Mouse (Mus musculus): ENCODE data around the gene Fmnl3. TPM values are rescaled to one million over a fixed set of nuclear protein-coding genes. Genes with fewer than 3 reads are reported as not detected.

Gene Fmnl3
- polyA plus RNA-seq, 1 experiment from 2014 or later = 8.2 TPM

- peaks cover 34% of the 10 kb centered on the region for H3K36me3 ChIP-seq (ENCODE audit: inconsistent target)
Measured at GRCm38 (mm10) chr15:99325598-99325997, 44.7 kb downstream of the Fmnl3 start.

GRCm38 (mm10) chr15:99324151-99324550 is 46.1 kb downstream of the Fmnl3 start:
- H3K4me3 ChIP-seq (ENCODE audit: inconsistent target) = no peak overlapping the region
- H3K79me2 ChIP-seq (ENCODE audit: inconsistent target) = no peaks in the 10 kb centered on the region
- 93% methylated on average over 9 of the region's 9 CpGs for WGBS (ENCODE audit: missing documents)
- no peak overlapping the region for H3K27ac ChIP-seq
- H3K36me3 ChIP-seq (ENCODE audit: inconsistent target) = peaks cover 41% of the 10 kb centered on the region

More at GRCm38 (mm10) chr15:99325598-99325997, 44.7 kb downstream of the Fmnl3 start:
- H3K79me2 ChIP-seq (ENCODE audit: inconsistent target) = no peaks in the 10 kb centered on the region
- 91% methylated on average over 6 of the region's 6 CpGs for WGBS (ENCODE audit: missing documents)
- no peak overlapping the region for H3K27ac ChIP-seq
- no peak overlapping the region for H3K4me3 ChIP-seq (ENCODE audit: inconsistent target)

- Histone ChIP-seq H3K36me3 (ENCODE audit: inconsistent target) (peaks cover 48% of the 10 kb centered on the region), H3K4me3 (ENCODE audit: inconsistent target) (no peak overlapping the region), H3K79me2 (ENCODE audit: inconsistent target) (no peaks in the 10 kb centered on the region), H3K27ac (no peak overlapping the region)
- WGBS (ENCODE audit: missing documents) = 90% methylated on average over 9 of the region's 9 CpGs
Measured at GRCm38 (mm10) chr15:99320978-99321377, 49.3 kb downstream of the Fmnl3 start.

DNA sequence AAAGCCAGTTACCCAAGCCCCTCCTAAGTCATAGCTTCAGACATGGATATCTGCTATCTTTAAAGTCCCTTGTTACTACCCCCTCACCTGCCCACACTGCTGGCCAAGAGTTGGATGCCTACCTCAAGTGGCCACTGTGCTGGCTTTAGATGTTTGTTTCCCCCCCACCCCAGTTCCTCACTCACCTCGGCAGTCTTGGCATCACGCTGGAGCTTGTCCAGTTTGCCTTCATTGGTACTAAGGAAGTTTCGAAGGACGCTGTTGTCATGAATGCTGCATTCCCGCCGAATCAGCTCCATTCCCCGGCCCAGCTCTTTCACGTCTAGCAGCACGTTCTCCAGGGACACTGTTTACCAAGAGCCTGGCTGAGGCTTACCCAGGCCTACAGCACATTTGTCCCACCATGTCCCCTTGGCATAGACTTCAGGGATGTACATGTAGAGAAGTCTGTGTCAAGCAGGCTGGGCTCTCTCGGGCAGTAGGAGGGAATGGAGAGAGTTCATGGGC is 50.1 kb downstream of the Fmnl3 start:
- peaks cover 46% of the 10 kb centered on the region for H3K36me3 ChIP-seq (ENCODE audit: inconsistent target)
- WGBS (ENCODE audit: missing documents) = 91% methylated on average over 10 of the region's 10 CpGs
- no peak overlapping the region for H3K4me3 ChIP-seq (ENCODE audit: inconsistent target)
- H3K79me2 ChIP-seq (ENCODE audit: inconsistent target) = no peaks in the 10 kb centered on the region
- H3K27ac ChIP-seq = no peak overlapping the region

GRCm38 (mm10) chr15:99319411-99319871 is 50.8 kb downstream of the Fmnl3 start:
- Histone ChIP-seq H3K27ac (no peak overlapping the region), H3K4me3 (ENCODE audit: inconsistent target) (no peak overlapping the region), H3K79me2 (ENCODE audit: inconsistent target) (no peaks in the 10 kb centered on the region), H3K36me3 (ENCODE audit: inconsistent target) (peaks cover 42% of the 10 kb centered on the region)
- 78% methylated on average over 3 of the region's 3 CpGs for WGBS (ENCODE audit: missing documents)

DNA sequence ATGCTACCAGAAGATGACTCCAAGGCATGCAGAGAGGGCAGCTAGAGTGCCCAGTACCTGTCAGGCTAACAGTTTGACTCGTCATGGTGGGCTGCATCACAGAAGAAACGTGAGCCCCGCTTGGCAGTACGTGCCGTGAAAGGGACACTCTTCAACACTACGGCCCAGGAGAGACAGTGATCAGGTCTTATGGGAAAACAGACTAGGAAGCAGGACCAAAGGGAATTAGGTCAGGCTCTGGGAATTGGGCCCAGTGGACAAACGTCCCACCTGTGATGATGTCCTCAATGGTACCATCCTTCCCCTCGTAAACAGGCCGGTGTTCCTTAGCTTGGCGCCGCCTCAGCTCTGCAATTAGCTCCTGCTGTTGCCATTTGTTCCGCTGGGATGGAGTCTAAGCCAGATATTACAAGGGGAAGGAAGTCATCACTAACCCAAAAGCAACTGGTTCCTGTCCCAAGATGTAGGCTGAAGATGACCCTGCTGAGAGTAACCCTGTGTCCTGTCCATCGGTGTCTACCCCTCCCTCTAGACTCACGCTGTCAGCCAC is 51.3 kb downstream of the Fmnl3 start:
- peaks cover 42% of the 10 kb centered on the region for H3K36me3 ChIP-seq (ENCODE audit: inconsistent target)
- H3K79me2 ChIP-seq (ENCODE audit: inconsistent target) = no peaks in the 10 kb centered on the region
- H3K27ac ChIP-seq = no peak overlapping the region
- no peak overlapping the region for H3K4me3 ChIP-seq (ENCODE audit: inconsistent target)
- 92% methylated on average over 14 of the region's 14 CpGs for WGBS (ENCODE audit: missing documents)

- Histone ChIP-seq H3K36me3 (ENCODE audit: inconsistent target) (peaks cover 42% of the 10 kb centered on the region), H3K79me2 (ENCODE audit: inconsistent target) (no peaks in the 10 kb centered on the region), H3K4me3 (ENCODE audit: inconsistent target) (no peak overlapping the region), H3K27ac (no peak overlapping the region)
- WGBS (ENCODE audit: missing documents) = 93% methylated on average over 6 of the region's 6 CpGs
Measured at GRCm38 (mm10) chr15:99318071-99318470, 52.2 kb downstream of the Fmnl3 start.

DNA sequence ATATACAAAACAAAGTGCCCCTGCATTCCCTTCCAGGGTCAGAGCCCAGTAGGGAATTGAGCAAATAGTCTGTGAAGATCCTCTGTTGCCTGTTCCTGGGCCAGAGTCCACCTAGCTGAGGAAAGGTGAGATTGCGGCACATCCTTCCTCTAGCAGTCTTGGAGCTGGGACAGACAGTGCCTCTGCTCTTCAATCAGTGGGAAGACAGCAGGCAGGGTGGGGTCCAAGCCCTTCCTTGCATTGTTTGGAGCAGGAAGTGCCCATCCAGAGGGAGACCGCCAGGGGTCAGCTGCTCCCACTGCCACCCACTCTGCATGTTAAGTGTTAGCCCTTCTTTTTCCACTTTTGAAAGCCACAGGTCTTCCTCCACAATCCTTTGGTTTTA is 53.0 kb downstream of the Fmnl3 start:
- H3K36me3 ChIP-seq (ENCODE audit: inconsistent target) = peaks cover 36% of the 10 kb centered on the region
- no peak overlapping the region for H3K4me3 ChIP-seq (ENCODE audit: inconsistent target)
- 72% methylated on average over 2 of the region's 2 CpGs for WGBS (ENCODE audit: missing documents)
- no peaks in the 10 kb centered on the region for H3K79me2 ChIP-seq (ENCODE audit: inconsistent target)
- no peak overlapping the region for H3K27ac ChIP-seq

GRCm38 (mm10) chr15:99316314-99317266 is 53.7 kb downstream of the Fmnl3 start:
- Histone ChIP-seq H3K27ac (no peak overlapping the region), H3K4me3 (ENCODE audit: inconsistent target) (no peak overlapping the region), H3K79me2 (ENCODE audit: inconsistent target) (no peaks in the 10 kb centered on the region), H3K36me3 (ENCODE audit: inconsistent target) (peaks cover 30% of the 10 kb centered on the region)
- WGBS (ENCODE audit: missing documents) = 85% methylated on average over 15 of the region's 16 CpGs

- Histone ChIP-seq H3K27ac (no peak overlapping the region), H3K79me2 (ENCODE audit: inconsistent target) (no peaks in the 10 kb centered on the region), H3K4me3 (ENCODE audit: inconsistent target) (no peak overlapping the region), H3K36me3 (ENCODE audit: inconsistent target) (peaks cover 19% of the 10 kb centered on the region; the same call in 1 of the 2 replicates)
- WGBS (ENCODE audit: missing documents) = 96% methylated on average over 16 of the region's 16 CpGs
Measured at GRCm38 (mm10) chr15:99314891-99315290, 55.4 kb downstream of the Fmnl3 start.

DNA sequence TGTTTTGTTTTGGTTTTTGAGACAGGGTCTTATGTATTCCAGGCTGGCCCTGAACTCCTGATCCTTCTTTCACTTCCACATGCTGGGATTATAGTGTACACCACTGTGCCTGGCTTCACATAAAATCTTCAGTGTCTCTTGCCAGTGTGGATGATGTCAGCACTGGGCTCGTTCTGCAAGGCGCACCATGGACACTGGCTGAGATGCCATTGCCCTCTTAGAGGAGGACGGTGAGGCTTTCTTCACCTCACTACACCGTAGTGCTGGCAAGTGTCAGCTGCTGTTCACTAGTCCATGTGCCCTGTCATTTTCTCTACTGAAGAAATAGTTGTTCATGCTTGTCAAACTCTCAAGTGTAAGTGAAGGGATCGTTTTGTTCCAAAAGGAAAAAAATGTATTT is 59.7 kb downstream of the Fmnl3 start:
- no peaks in the 10 kb centered on the region; the same call in 1 of the 2 replicates for H3K36me3 ChIP-seq (ENCODE audit: inconsistent target)
- WGBS (ENCODE audit: missing documents) = 99% methylated on average over 5 of the region's 5 CpGs

GRCm38 (mm10) chr15:99309549-99309948 is 60.7 kb downstream of the Fmnl3 start:
- H3K27ac ChIP-seq = no peak overlapping the region
- 96% methylated on average over 9 of the region's 9 CpGs for WGBS (ENCODE audit: missing documents)
- H3K36me3 ChIP-seq (ENCODE audit: inconsistent target) = no peaks in the 10 kb centered on the region; the same call in 1 of the 2 replicates
- H3K4me3 ChIP-seq (ENCODE audit: inconsistent target) = no peak overlapping the region
- no peaks in the 10 kb centered on the region for H3K79me2 ChIP-seq (ENCODE audit: inconsistent target)

More for the DNA sequence above, 59.7 kb downstream of the Fmnl3 start:
- Histone ChIP-seq H3K27ac (no peak overlapping the region), H3K4me3 (ENCODE audit: inconsistent target) (no peak overlapping the region), H3K79me2 (ENCODE audit: inconsistent target) (no peaks in the 10 kb centered on the region)

- Histone ChIP-seq H3K36me3 (ENCODE audit: inconsistent target) (no peaks in the 10 kb centered on the region; the same call in 1 of the 2 replicates), H3K79me2 (ENCODE audit: inconsistent target) (no peaks in the 10 kb centered on the region), H3K27ac (no peak overlapping the region), H3K4me3 (ENCODE audit: inconsistent target) (no peak overlapping the region)
- WGBS (ENCODE audit: missing documents) = 94% methylated on average over 8 of the region's 9 CpGs
Measured at GRCm38 (mm10) chr15:99307476-99307875, 62.8 kb downstream of the Fmnl3 start.

DNA sequence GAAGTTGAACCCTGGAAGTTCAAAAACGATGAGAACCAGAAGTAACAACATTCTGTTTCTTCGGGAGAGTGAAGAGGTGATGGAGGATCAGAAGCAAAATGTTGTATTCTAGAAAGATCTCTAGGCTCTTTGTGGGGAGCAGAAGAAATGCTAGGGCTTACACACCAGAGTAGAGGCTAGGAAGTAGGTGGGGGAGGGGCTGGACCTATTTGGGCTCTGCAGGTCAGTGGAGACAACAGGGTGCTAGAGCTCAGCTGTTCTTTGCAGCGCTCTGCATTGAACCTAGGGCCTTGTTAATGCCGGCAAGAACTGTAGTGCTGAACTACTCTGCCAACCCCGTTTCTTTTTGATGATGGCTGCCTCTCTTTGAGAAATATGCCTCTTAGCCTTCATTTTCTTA is 74.1 kb downstream of the Fmnl3 start:
- Histone ChIP-seq H3K27ac (no peak overlapping the region), H3K4me3 (ENCODE audit: inconsistent target) (no peak overlapping the region), H3K36me3 (ENCODE audit: inconsistent target) (no peaks in the 10 kb centered on the region), H3K79me2 (ENCODE audit: inconsistent target) (no peaks in the 10 kb centered on the region)
- WGBS (ENCODE audit: missing documents) = 43% methylated on average over 5 of the region's 5 CpGs

DNA sequence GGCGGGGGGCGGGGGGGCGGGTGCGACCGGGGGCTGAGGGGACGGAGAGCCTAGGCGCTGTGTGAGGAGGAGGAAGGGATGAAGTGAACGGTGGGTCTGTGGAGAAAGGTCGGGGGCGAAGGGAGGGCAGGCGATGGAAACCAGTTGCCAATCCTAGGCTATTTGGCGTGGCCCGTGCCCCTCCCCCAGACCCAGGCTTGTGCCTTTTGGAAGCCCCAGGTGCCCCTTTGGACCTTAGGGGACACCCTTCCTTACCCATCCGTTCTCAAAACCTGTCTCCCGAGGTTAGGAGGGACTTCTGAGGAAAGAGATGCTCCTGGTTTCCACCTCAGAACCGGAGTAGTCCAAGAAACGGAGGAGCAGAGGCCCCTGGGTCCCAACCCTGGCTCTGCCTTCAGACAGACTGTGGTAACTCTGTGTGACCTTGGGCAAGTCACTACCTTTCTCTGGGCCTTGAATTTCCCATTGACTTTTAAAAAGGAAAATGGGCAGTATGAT is 74.7 kb downstream of the Fmnl3 start, which contains the start of gene Fam186b:
Gene Fam186b (minus strand): TSS at position 405 of the 498 bp plus-strand sequence.
- 16% methylated on average over 17 of the region's 17 CpGs for WGBS (ENCODE audit: missing documents)
- H3K36me3 ChIP-seq (ENCODE audit: inconsistent target) = no peaks in the 10 kb centered on the region
- no peaks in the 10 kb centered on the region for H3K79me2 ChIP-seq (ENCODE audit: inconsistent target)
- H3K27ac ChIP-seq = no peak within 1 kb of the TSS
- H3K4me3 ChIP-seq (ENCODE audit: inconsistent target) = peak within 1 kb of the TSS; percentile 60

Measured in macrophage (primary cell).